Mouse (Mus musculus) hindbrain, embryonic 15.5 days (tissue): ENCODE measurements around the gene Cyb5r1. TPM values are rescaled to one million over a fixed set of nuclear protein-coding genes. Genes with fewer than 3 reads are reported as not detected.
A peak's percentile ranks its signal among the peaks of the same experiment; 100 is the strongest.
"Not testable (repeated sequence)": the region's sequence is repeated elsewhere in the genome, so short reads cannot be mapped to it uniquely, and the experiment has no call there.

ENCODE experiments used
- ATAC-seq: fragments of 200-750 bp; cut with Nextera tagmentation; 2 replicates; pipeline ENCODE4 v1.8.0; 2017; ENCODE audit warnings: low read depth, moderate number of reproducible peaks, moderate TSS enrichment; ENCODE audit not compliant: low FRiP score
- H3K27ac ChIP-seq: fragments of 300-500 bp; sonication (generic); replicated peaks from 2 replicates; pipeline ENCODE4 v1.5.1; 2015; ENCODE audit warnings: mild to moderate bottlenecking, inconsistent platforms
- H3K27me3 ChIP-seq: fragments of 300-500 bp; sonication (generic); 2 replicates; pipeline ENCODE4 v1.6.1; 2015; ENCODE audit warnings: control low read depth, inconsistent platforms
- H3K36me3 ChIP-seq: fragments of 300-500 bp; sonication (generic); 2 replicates; pipeline ENCODE4 v1.6.1; 2015; ENCODE audit warnings: control low read depth, inconsistent platforms
- H3K4me1 ChIP-seq: fragments of 300-500 bp; sonication (generic); replicated peaks from 2 replicates; pipeline ENCODE4 v1.6.1; 2015; ENCODE audit warnings: control low read depth, inconsistent platforms
- H3K4me2 ChIP-seq: fragments of 300-500 bp; sonication (generic); 2 replicates; pipeline ENCODE4 v1.6.1; 2015; ENCODE audit warnings: moderate library complexity, mild to moderate bottlenecking, inconsistent platforms
- H3K4me3 ChIP-seq: fragments of 300-500 bp; sonication (generic); 2 replicates; pipeline ENCODE4 v1.5.1; 2015; ENCODE audit warnings: mild to moderate bottlenecking, inconsistent platforms
- H3K9ac ChIP-seq: fragments of 300-500 bp; sonication (generic); 2 replicates; pipeline ENCODE4 v1.6.1; 2015; ENCODE audit warnings: inconsistent platforms
- H3K9me3 ChIP-seq: fragments of 300-500 bp; sonication (generic); 2 replicates; pipeline ENCODE4 v1.6.1; 2016; ENCODE audit warnings: control low read depth, inconsistent platforms
- WGBS: fragments of 180-500 bp; shearing (Covaris S2); methylation state at CpG from one replicate; pipeline ENCODE4 v1.1.7; 2015; 5-methylcytosine and 5-hydroxymethylcytosine counted together
- polyA plus RNA-seq: library from polyadenylated mRNA; unstranded; fragments of >200 nt; fragmentation: Nextera tagmentation; extraction: Ambion mirVana; gene quantifications from 2 replicates; pipeline ENCODE4 v1.2.1, GENCODE M21; 2015

The Cyb5r1 gene
- polyA plus RNA-seq, 1 experiment from 2014 or later: 14.6 TPM

DNA sequence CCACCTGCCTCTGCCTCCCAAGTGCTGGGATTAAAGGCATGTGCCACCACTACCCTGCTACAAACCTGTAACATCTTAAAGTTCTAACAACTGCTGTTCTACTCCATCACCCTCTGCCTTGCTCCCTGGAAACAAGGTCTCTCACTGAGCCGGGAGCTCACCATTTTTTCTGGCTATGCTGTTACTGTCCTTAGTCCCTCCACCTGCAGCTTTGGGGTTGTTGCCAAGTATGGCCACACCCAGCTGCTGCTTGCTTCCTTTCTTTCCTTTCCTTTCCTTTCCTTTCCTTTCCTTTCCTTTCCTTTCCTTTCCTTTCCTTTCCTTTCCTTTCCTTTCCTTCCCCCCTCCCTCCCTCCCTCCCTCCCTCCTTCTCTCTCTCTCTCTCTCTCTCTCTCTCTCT is 37.9 kb downstream of the Cyb5r1 start:
- H3K36me3 ChIP-seq, H3K27ac ChIP-seq, H3K9ac ChIP-seq, H3K4me1 ChIP-seq, H3K4me3 ChIP-seq, ATAC-seq, H3K9me3 ChIP-seq, H3K4me2 ChIP-seq, H3K27me3 ChIP-seq: not testable (repeated sequence)
- 69% methylated on average over 1 of the region's 1 CpGs for WGBS

DNA sequence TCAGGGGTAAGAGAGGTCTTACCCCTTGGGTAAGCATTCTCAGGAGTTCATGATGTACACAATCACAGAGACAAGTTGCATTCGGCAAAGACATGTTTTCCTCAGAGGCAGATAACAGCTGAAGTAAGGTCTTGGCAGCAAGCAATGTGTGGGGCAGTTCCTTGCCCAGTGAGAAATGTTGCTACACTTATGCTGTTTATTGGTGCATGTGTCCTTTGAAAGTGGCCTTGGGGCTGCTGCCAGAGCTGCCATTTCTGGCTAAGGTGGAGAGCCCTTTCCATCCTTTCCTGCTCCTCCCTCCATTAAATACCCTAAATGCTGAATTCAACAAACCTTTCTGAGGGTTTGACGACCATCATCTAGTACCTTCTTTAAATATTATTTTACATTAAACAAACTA is 40.1 kb downstream of the Cyb5r1 start:
- Histone ChIP-seq H3K27me3 (no peaks in the 10 kb centered on the region), H3K9ac (no peak overlapping the region), H3K4me2 (no peak overlapping the region), H3K9me3 (no peaks in the 10 kb centered on the region), H3K4me1 (no peaks in the 10 kb centered on the region), H3K4me3 (no peak overlapping the region), H3K27ac (no peak overlapping the region), H3K36me3 (no peaks in the 10 kb centered on the region)
- WGBS: 93% methylated on average over 2 of the region's 2 CpGs
- no peak for ATAC-seq

DNA sequence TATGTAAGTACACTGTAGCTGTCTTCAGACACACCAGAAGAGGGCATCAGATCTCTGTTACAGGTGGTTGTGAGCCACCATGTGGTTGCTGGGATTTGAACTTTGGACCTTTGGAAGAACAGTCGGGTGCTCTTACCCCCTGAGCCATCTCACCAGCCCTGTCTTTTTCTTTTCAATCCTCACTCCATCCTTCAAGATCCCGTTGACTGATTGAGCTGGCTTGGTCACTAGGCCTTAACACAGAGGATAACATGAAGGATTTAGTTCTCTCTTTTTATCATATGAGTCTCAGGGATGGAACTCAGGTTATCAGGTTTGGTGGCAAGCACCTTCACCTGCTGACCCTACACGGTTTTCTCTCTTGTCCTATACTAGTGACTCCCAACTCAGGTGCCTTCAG is 43.2 kb downstream of the Cyb5r1 start:
- not testable (repeated sequence) for H3K4me3 ChIP-seq, H3K27ac ChIP-seq, H3K36me3 ChIP-seq, H3K9ac ChIP-seq, H3K4me2 ChIP-seq, H3K9me3 ChIP-seq, H3K27me3 ChIP-seq, H3K4me1 ChIP-seq, ATAC-seq
- WGBS: 79% methylated on average over 3 of the region's 3 CpGs

DNA sequence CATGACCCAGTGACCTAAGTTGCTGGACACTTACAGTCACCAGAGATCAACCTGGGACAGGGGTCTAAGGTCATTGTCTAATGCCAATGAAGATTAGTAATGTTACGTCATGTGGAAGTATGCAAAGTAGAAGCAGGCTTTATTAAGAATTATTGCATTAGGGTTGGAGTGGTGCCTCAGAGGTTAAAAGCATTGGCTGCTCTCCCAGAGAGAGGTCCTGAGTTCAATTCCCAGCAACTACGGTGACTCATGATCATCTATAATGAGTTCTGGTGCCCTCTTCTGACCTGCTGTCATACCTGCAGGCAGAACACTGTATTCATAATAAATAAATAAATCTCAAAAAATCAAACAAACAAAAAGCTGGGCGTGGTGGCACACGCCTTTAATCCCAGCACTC is 44.8 kb downstream of the Cyb5r1 start:
- peaks cover 7% of the 10 kb centered on the region; the same call in 1 of the 2 replicates for H3K4me1 ChIP-seq
- no peaks in the 10 kb centered on the region for H3K9me3 ChIP-seq
- no peak overlapping the region for H3K4me2 ChIP-seq
- no peak for ATAC-seq
- no peaks in the 10 kb centered on the region for H3K36me3 ChIP-seq
- no peaks in the 10 kb centered on the region for H3K27me3 ChIP-seq
- 90% methylated on average over 4 of the region's 4 CpGs for WGBS
- no peak overlapping the region for H3K4me3 ChIP-seq
- no peak overlapping the region for H3K9ac ChIP-seq
- no peak overlapping the region for H3K27ac ChIP-seq

DNA sequence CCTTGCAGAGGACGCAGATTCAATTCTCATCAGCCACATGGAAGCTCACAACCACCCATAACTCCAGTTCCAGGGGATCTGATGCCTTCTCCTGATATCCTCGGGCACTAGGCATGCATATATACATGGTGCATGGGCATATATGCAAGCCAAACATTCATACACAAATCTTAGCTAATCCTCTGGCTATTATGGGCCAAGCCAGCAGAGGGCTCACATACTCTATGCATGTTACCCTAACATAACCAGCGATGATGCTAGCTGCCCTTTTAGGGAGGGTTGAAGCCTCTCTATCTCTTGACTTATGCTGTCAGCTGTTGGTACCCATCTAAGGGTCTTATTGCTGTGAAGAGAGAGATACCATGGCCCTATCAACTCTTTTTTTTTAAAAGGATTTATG is 45.6 kb downstream of the Cyb5r1 start:
- peaks cover 9% of the 10 kb centered on the region for H3K4me1 ChIP-seq
- no peak overlapping the region for H3K4me3 ChIP-seq
- WGBS: 47% methylated on average over 3 of the region's 3 CpGs
- H3K27ac ChIP-seq: no peak overlapping the region
- ATAC-seq: no peak
- H3K36me3 ChIP-seq: no peaks in the 10 kb centered on the region
- H3K4me2 ChIP-seq: no peak overlapping the region
- no peaks in the 10 kb centered on the region for H3K27me3 ChIP-seq
- H3K9me3 ChIP-seq: no peaks in the 10 kb centered on the region
- H3K9ac ChIP-seq: no peak overlapping the region

DNA sequence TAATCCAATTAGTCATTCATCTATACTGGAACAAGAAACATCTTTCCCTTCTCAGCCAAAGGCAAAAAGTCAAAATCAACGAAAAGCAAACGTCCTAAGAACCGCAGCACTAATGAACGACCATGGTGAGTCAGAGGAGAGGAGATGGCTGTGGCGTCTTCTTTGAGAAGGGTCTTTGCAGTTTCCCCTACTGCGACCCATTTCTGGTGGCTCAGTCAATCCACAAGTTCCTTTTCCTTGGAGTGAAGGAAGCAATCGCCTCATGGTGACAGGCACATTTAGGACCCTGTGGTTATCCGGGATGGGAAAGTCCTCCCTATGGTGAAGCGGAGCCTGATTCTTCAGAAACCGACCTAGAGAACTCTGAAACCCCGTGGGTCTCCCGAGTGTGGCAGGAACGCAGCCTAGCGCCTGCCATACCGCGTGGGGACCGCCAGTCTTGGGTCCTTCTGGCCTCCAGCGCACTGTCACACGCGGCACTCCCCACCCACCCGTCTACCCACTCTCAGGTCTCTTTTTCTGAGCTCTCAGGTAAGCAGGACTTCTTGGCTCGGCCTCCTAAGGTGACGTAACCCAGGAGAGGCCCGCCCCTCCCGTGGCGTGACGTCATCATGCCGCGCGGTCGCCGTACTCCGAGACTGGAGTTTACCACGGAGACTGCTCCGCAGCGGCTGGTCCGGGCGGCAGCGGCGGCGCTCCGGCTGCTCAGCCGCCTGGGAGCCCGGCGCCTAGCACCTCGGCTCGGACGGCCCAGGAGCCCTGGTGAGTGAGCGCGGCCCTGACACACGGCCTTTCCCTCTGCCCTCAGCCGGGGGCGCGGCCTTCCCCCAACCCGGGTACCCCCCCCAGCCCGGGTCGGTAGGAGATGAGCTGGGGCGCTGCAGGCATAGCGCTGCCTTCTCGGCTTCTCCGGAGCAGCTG is 49.8 kb downstream of the Cyb5r1 start, which contains the start of gene Klhl12:
Gene Klhl12, plus strand, starts transcription at position 628 of the 921 bp plus-strand sequence.
- H3K4me1 ChIP-seq: peaks cover 16% of the 10 kb centered on the region
- H3K27me3 ChIP-seq: no peaks in the 10 kb centered on the region
- WGBS: under 1% methylated on average over 61 of the region's 61 CpGs
- peak within 1 kb of the TSS; percentile 84 for H3K4me2 ChIP-seq
- peaks cover 7% of the 10 kb centered on the region; the same call in 1 of the 2 replicates for H3K36me3 ChIP-seq
- H3K4me3 ChIP-seq: peak within 1 kb of the TSS; percentile 89
- H3K9me3 ChIP-seq: no peaks in the 10 kb centered on the region
- ATAC-seq: peak; percentile 94
- peak within 1 kb of the TSS; percentile 94 for H3K9ac ChIP-seq
- peak within 1 kb of the TSS; percentile 79 for H3K27ac ChIP-seq

DNA sequence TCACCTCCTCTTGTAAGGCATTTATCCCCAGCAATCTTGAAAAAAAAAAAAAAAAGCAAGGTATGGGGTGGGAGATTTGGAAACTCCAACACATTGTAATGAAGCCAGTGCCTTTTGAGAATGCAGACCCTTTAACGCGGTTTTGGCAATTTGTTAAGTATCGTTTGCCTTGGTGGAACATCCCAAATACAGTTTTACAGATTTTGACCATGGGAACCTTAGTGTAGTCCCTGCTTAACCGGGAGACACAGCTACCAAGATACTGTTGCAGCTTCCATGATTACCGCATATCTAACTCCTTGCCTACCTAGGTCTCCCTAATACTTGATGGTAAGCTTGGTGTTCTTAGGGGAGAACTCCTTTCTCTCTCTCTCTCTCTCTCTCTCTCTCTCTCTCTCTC is 50.7 kb downstream of the Cyb5r1 start:
- ATAC-seq: no peak
- Histone ChIP-seq H3K4me2 (peak overlapping the region; percentile 84), H3K9me3 (no peaks in the 10 kb centered on the region), H3K4me1 (peaks cover 16% of the 10 kb centered on the region), H3K36me3 (peaks cover 16% of the 10 kb centered on the region), H3K9ac (peak overlapping the region; percentile 94; the same call in 1 of the 2 replicates), H3K27ac (0 out of 2 replicates have a peak overlapping the region, but pooled peaks have one; percentile 79), H3K4me3 (peak overlapping the region; percentile 89), H3K27me3 (no peaks in the 10 kb centered on the region)
- 21% methylated on average over 5 of the region's 5 CpGs for WGBS

DNA sequence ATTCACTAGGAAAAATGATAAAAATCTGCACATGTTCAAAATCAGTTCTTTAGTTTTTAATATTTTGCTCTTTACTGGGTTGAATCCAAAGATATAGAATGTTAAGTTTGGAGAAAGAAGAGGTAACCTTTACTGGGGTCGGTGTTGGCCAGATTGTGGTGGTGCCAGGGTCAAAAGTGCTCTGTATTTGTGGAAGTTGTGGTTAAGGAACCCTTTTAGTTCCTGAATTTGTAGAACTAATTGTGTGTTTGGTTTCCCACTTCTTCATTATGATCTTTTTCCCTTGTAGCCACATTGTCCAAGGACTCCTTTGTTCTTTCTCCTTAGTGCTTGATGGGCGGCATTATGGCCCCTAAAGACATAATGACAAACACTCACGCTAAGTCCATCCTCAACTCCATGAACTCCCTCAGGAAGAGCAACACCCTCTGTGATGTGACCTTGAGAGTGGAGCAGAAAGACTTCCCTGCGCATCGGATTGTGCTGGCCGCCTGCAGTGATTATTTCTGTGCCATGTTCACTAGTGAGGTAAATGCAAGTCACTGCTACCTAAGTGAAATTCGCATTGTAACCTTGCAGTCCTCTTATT is 52.9 kb downstream of the Cyb5r1 start:
- H3K9ac ChIP-seq: no peak overlapping the region
- no peaks in the 10 kb centered on the region for H3K27me3 ChIP-seq
- WGBS: 89% methylated on average over 7 of the region's 7 CpGs
- peaks cover 28% of the 10 kb centered on the region for H3K36me3 ChIP-seq
- no peaks in the 10 kb centered on the region for H3K9me3 ChIP-seq
- no peak overlapping the region for H3K4me2 ChIP-seq
- H3K4me3 ChIP-seq: no peak overlapping the region
- peaks cover 16% of the 10 kb centered on the region for H3K4me1 ChIP-seq
- H3K27ac ChIP-seq: no peak overlapping the region
- no peak for ATAC-seq

DNA sequence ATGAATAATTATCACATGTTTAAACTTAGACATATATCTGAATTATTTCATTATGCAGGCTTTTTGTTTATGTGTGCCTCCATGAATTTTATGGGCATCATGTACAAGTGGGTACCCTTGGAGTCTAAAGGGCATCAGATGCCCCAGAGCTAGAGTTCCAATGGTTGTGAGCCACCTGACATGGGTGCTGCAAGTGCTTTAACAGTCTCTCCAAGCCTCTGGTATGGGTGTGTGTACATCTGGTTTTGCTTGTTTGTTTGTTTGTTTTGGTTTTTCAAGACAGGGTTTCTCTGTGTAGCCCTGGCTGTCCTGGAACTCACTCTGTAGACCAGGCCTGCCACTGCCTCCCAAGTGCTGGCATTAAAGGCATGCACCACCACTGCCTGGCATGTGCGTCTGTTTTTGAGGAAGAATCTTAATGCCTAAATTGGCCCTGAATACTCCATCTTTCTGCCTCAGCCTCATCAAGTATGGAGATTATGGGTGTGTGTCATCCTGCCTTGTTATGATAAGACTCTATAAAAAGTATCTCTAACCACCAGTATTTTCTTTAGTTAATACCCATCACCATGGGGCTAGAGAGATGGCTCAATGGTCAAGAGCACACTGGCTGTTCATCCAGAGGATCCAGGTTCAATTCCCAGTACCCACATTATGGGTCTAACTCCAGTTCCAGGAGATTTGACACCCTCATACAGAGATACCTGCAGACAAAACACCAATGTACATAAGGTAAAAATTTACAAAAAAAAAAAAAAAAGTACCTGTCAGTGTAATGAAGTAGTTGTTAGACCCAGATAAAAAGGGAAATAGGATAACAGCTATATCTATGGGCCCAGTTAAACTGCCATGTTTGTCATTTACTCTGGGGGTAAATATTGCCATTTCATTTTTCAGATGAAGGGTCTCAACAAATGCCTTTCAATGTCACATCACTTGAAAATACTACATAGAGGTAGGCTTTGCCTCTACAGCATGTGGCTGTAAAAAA is 55.2 kb downstream of the Cyb5r1 start:
- H3K27ac ChIP-seq: no peak overlapping the region
- H3K4me2 ChIP-seq: no peak overlapping the region
- no peak overlapping the region for H3K4me3 ChIP-seq
- no peak overlapping the region for H3K9ac ChIP-seq
- H3K9me3 ChIP-seq: no peaks in the 10 kb centered on the region
- no peak for ATAC-seq
- 94% methylated on average over 1 of the region's 1 CpGs for WGBS
- H3K4me1 ChIP-seq: peaks cover 9% of the 10 kb centered on the region
- H3K27me3 ChIP-seq: no peaks in the 10 kb centered on the region
- H3K36me3 ChIP-seq: peaks cover 45% of the 10 kb centered on the region
